ENCODE assay signal across 26 mouse cellular contexts in genomic region chr15:84186196-84186595, GRCm38 (mm10).
"Had no signal": no experiment of that assay in that cellular context is flagged by ENCODE, and none has a peak within 500 bp of the region (broad histone marks: within the 10 kb centered on the region; RNA-seq: fewer than 3 reads in every experiment).

No protein-coding gene starts in this region.

- H3K27ac ChIP-seq: heart, embryonic 10.5 days; hindbrain, embryonic 10.5 days; hindbrain, embryonic 13.5 days; hindbrain, embryonic 15.5 days; hindbrain, postnatal 0 days; kidney, embryonic 15.5 days; kidney, postnatal 0 days; left cerebral cortex, adult 2 months; limb, embryonic 10.5 days; limb, embryonic 12.5 days; liver, embryonic 13.5 days; liver, embryonic 15.5 days had no signal

- H3K4me2 ChIP-seq: heart, embryonic 12.5 days; hindbrain, embryonic 13.5 days; hindbrain, embryonic 15.5 days; kidney, embryonic 15.5 days; limb, embryonic 12.5 days; liver, embryonic 11.5 days; liver, embryonic 13.5 days; liver, embryonic 15.5 days had no signal

- H3K9me3 ChIP-seq: heart, embryonic 10.5 days; heart, embryonic 12.5 days; hindbrain, embryonic 10.5 days; hindbrain, embryonic 13.5 days; hindbrain, embryonic 15.5 days; kidney, embryonic 15.5 days; limb, embryonic 10.5 days; limb, embryonic 12.5 days; liver, embryonic 13.5 days; liver, embryonic 15.5 days had no signal

- DNase-seq: gastrocnemius, postnatal 25 days; heart, adult 18-20 months; heart, postnatal 10 days; heart, postnatal 4 days; kidney, adult 11 months; kidney, adult 2 months; kidney, adult 9 months; kidney, postnatal 14 days; kidney, postnatal 36 days; layer of hippocampus, adult 9-11 months; liver; liver, embryonic 13.5 days had no signal

- H3K4me1 ChIP-seq: hindbrain, embryonic 15.5 days had no signal

- H3K4me3 ChIP-seq: heart, embryonic 10.5 days; heart, embryonic 12.5 days; hindbrain, embryonic 10.5 days; hindbrain, embryonic 13.5 days; hindbrain, embryonic 15.5 days; kidney, embryonic 15.5 days; left cerebral cortex, adult 2 months; limb, embryonic 10.5 days; limb, embryonic 12.5 days; liver, embryonic 13.5 days; liver, embryonic 15.5 days had no signal

- H3K9ac ChIP-seq: heart, embryonic 12.5 days; hindbrain, embryonic 13.5 days; hindbrain, embryonic 15.5 days; kidney, embryonic 15.5 days; limb, embryonic 12.5 days; liver, embryonic 13.5 days; liver, embryonic 15.5 days had no signal

- H3K27me3 ChIP-seq: hindbrain, embryonic 13.5 days; limb, embryonic 12.5 days had no signal

- H3K36me3 ChIP-seq: heart, embryonic 10.5 days; heart, embryonic 12.5 days; hindbrain, embryonic 10.5 days; hindbrain, embryonic 13.5 days; hindbrain, embryonic 15.5 days; kidney, embryonic 15.5 days; limb, embryonic 10.5 days; limb, embryonic 12.5 days; liver, embryonic 13.5 days; liver, embryonic 15.5 days had no signal

- ATAC-seq: hindbrain, postnatal 0 days; intestine, embryonic 16.5 days had no signal
